Mouse (Mus musculus): ENCODE data around the gene Rbm42.
A peak's percentile ranks its signal among the peaks of the same experiment; 100 is the strongest.

Gene Rbm42

GRCm38 (mm10) chr7:30649591-30650540, at the start of gene Rbm42:
Gene Rbm42, minus strand, starts transcription at chr7:30650317.
- peak; percentile 96 to 99 for DNase-seq (ENCODE audit: low spot score in 2 of 2)

DNA sequence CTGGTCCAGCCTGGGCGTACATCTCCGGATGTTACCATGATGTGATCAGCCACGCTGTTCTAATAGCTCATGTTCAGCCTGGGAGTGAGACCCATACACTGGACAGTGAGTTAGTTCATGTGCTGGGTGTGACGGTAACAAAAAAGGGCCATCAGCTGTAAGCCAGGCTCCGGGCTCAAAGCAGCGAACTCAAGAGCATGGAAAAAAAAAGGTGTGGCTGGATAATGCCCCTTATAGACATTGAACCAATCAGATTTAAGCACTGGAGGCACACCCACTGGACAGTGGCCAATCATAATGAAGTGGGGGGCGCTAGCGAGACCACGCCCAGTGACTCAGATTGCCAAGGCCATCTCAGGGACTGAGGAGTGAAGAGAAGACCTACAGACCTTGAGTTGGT, 48.5 kb upstream of the Rbm42 start, which contains the start of gene 2200002J24Rik:
Gene 2200002J24Rik, plus strand, starts transcription at position 338 of the 400 bp plus-strand sequence.
- no peak for DNase-seq (ENCODE audit: low spot score in 2 of 2)

DNA sequence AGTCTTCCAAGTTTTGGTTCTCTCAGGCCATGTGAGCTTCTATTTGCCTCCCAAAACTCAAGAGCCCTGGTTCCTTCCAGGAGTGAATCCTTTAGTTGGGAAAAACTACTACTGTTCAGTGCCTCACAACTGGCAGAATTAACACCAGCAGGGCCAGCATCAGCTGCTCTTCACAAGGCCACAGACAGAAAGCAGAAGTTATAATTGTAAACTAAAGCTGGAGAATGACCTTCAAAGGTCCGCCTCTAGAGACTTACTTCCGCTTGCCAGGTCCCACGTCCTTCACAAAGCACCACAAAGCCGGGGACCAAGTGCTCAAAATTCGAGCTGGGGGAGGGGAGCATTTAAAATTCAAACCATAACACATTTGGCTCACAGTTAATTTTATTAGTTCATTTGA, 48.0 kb upstream of the Rbm42 start:
- DNase-seq (ENCODE audit: low spot score in 2 of 2), result no peak

DNA sequence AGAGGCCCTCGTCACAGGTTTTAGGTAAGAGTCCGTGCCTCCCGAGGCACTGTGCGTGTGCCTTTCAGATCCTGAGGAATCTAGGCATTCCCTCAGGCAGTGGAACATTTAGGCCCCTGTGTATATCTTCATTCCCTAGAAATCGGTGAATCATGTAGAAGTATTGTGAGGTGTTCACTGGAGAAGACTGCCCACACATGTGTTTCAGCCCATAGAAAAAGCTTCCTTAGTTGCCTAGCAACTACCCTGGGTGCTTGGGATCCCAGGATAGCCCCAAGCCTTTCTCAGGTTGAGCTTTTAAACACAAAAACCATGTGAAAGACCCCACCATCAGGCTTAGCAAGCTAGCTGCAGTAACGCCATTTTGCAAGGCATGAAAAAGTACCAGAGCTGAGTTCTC, 38.2 kb upstream of the Rbm42 start:
- no peak for DNase-seq (ENCODE audit: low spot score in 2 of 2)

GRCm38 (mm10) chr7:30683425-30683824, 33.3 kb upstream of the Rbm42 start:
- no peak for DNase-seq (ENCODE audit: low spot score in 2 of 2)

DNA sequence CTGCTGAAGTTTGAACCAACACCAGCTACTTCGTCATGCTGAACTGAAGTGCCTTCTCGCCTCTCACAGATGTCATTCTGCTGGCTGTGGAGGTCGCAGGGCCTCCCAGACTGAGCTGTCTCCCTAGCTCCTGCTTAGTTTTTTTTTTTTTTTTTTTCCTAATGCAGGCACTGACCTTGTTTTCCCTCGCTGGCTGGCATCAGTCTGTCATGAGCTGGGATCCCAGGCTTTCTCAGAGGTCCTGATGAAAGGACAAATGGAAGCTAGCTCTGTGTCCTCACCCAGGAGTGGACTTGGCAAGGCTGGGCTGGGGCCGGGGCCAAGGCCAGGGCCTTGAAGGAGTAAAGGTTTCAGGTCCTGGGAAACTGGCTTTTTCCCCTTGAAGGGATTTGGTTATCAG, 31.8 kb upstream of the Rbm42 start:
- no peak for DNase-seq (ENCODE audit: low spot score in 2 of 2)

DNA sequence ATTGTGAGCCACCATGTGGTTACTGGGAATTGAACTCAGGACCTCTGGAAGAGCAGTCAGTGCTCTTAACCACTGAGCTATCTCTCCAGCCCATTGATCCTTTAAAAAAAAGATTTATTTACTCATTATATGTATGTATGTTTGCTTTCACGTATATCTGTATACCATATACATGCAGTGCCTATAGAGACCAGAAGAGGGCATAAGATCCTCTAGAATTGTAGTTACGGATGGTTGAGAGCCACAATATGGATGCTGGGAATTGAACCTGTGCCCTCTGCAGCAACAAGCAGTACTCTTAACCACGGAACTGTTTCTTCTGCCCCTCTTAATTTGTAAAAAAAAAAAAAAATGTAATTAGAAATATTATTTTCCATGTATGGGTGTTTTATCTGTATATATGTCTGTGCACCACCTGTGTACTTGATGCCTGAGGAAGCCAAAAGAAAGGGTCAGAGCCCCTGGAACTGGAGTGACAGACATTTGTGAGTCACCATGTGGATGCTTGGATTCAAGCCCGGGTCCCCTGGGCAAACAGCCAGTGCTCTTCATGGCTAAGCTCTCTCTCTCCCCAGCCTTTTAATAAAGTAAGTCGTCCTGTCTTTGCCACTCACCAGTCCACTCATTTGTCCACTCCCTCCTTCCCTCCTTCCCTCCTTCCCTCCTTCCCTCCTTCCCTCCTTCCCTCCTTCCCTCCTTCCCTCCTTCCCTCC, 28.3 kb upstream of the Rbm42 start:
- DNase-seq (ENCODE audit: low spot score in 2 of 2), result no peak

GRCm38 (mm10) chr7:30671480-30671879, 21.4 kb upstream of the Rbm42 start, which contains the start of gene Pmis2:
Gene Pmis2, minus strand, starts transcription at chr7:30671605.
- no peak for DNase-seq (ENCODE audit: low spot score in 2 of 2)

DNA sequence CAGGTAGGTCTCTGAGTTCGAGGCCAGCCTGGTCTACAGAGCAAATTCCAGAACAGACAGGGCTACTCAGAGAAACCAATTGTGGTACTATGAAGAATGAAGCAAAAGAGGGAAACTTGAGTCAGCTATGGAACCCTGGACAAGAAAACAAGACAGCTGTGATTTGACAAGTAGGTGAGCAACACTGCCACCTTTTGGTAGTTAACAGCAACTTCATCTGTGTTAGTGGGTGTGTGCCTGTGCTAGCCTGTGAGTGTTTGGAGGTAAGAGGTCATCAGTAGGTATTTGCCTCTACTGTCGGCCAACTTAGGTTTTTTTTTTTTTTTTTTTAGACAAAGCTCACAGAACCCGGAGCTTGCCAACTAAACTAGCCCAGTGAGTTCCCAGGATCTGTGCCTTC, 19.1 kb upstream of the Rbm42 start:
- DNase-seq (ENCODE audit: low spot score in 2 of 2), result peak in 1 of 2 experiments; percentile 25

DNA sequence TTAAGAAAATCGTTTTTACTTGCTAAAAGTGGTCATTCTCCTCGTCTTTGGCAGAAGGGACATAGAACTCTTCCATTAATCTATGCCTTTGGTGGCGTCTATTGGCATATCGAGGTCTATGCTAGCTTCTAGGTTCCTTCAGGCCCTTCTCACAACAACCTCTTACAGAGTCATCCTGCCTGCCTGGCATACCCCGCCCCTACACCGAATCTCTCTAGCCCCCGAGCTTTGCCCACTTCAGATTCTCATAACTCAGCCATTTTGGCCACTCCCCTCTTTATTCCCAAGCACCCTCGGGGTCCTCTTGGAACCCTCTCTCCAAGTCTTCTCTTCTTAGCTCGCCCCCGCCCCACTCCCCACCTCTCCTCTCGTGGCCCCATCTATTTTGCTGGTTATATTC, 15.2 kb upstream of the Rbm42 start:
- DNase-seq (ENCODE audit: low spot score in 2 of 2), result no peak

GRCm38 (mm10) chr7:30664529-30665200, 14.5 kb upstream of the Rbm42 start, which contains the start of gene Haus5:
Gene Haus5, minus strand, starts transcription at chr7:30664994.
- peak; percentile 85 to 88 for DNase-seq (ENCODE audit: low spot score in 2 of 2)

DNA sequence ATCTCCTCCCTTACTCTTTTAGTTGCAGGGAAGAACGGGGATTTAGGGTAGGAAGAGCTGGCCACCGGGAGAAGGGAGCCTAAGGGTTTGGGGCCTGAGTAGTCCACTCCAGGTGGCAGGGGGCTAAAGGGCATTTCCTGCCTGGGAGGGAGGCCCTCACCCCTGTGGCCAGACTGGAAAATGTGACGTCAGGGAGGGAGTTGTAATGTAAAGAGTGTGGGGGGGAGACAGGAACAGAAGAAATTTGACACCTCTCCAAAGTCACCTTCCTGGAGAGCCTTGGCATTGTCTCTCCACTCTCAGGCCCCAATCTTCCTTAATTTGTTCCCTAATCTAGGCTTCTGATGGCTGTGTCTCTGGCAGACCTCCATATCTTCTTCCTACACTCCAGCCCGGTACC, 11.0 kb downstream of the Rbm42 start:
- no peak for DNase-seq (ENCODE audit: low spot score in 2 of 2)

GRCm38 (mm10) chr7:30636395-30636794, 13.7 kb downstream of the Rbm42 start:
- DNase-seq (ENCODE audit: low spot score in 2 of 2), result no peak

DNA sequence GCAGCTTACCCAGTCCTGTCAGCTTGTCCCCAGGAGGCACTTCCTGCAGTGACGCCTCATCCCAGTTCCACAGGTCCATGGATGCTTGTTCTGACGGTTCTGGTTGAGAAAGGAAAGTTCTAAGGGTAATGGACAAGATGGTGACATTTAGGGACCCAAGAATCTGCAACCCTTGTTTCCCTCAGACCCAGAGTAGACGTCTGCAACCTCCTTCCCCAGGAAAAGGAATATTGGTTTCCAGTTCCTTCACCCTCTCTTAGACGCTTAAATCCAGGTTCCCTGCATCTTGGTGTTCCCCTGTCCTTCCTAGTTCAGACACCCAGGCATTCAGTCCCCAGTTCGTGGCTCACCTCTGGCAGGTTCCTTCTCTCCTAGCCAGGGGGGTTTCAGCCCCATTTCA, 14.4 kb downstream of the Rbm42 start, which contains the start of gene Etv2:
Gene Etv2, minus strand, starts transcription at position 101 of the 400 bp plus-strand sequence.
- DNase-seq (ENCODE audit: low spot score in 2 of 2), result no peak

DNA sequence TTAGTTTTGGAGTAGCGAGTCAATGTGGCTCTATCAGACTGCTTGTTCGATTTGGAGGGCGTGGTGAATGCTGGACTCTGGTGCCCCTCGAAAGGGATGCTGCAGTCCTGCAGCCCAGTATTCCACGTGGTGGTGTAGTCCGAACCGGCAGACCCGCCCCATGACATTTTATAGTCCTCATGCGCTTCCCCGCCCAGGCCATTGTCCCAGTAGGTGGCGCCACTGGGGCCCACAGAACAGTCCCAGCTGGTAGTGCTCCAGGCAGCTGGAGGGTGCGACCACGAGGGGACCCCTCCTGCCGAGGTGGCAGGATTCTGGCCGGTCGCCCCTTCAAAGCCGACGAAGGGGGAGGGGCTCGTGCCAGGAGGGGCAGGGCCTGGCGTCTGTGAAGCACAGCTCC, 15.5 kb downstream of the Rbm42 start:
- DNase-seq (ENCODE audit: low spot score in 2 of 2), result peak; percentile 25 to 68

GRCm38 (mm10) chr7:30633762-30634412, 16.2 kb downstream of the Rbm42 start:
- no peak for DNase-seq (ENCODE audit: low spot score in 2 of 2)

DNA sequence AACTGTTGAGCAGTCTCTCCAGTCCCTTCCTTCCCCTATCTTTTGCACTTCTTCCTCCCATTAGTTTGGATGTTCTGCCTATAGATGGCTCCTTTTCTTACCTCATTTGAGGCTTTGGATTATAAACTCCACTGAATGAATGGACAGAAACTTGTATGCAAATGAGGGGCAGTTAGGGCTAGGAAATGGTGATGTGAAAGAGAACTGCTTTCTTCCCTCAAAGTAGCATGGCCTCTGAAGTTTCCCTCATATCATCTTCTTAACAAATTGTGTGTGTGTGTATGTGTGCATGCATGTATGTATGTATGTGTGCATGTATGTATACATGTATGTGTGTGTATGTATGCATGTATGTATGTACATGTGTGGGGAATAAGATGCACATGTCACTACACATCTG, 21.1 kb downstream of the Rbm42 start:
- no peak for DNase-seq (ENCODE audit: low spot score in 2 of 2)

GRCm38 (mm10) chr7:30626647-30627046, 23.5 kb downstream of the Rbm42 start:
- no peak for DNase-seq (ENCODE audit: low spot score in 2 of 2)

- peak; percentile 75 to 84 for DNase-seq (ENCODE audit: low spot score in 2 of 2)
Measured at GRCm38 (mm10) chr7:30625530-30626384, 24.4 kb downstream of the Rbm42 start, which contains the start of gene Cox6b1. Gene Cox6b1, minus strand, starts transcription at chr7:30626151.

GRCm38 (mm10) chr7:30619202-30619601, 30.9 kb downstream of the Rbm42 start:
- DNase-seq (ENCODE audit: low spot score in 2 of 2), result peak in 1 of 2 experiments; percentile 30

All from thymus, postnatal 10 days (tissue).